In the genomic region with DNA sequence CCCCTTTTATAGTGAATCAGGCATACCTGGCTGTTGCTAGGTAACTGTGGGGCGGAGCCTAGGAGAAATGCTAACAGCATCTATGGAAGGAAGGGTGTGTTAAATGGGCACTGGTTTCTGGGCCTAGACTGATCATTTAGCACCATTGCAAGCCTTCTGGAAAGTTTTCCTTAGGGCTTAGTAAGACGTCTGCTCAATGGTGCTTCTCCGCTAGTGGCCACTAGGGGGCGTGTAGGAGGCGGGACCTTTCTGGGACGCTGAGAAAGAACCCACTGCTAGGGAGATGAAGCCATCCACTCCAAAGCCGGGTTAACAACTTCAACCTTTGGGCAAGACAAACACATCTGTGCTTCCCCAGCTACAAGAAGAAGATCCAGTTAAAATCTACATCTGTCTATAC, we compare ENCODE assay signal across 8 mouse cellular contexts. TPM values are rescaled to one million over a fixed set of nuclear protein-coding genes. Genes with fewer than 3 reads are reported as not detected.
DNase-seq lines count a peak whose midpoint lies in the region; TF ChIP-seq lines count a peak whose summit lies in the region.

No protein-coding gene starts in this region.

- no peak for TF ChIP-seq POLR2A in cerebellum, adult 2 months (IDR thresholded peaks at IDR 0.05; ENCODE audit: borderline replicate concordance, insufficient read depth, low read length)
- no peak for TF ChIP-seq POLR2A in lung, adult 2 months (IDR thresholded peaks at IDR 0.05; ENCODE audit: borderline replicate concordance, extremely low read depth, low read depth, low read length)

- 0 out of 2 replicates have a peak, but pooled peaks cover 3% of the 10 kb centered on the region for H3K4me1 ChIP-seq in cerebellum, adult 2 months (ENCODE audit: control insufficient read depth, insufficient read depth, low read length)
- no peaks in the 10 kb centered on the region; the same call in 1 of the 2 replicates for H3K4me1 ChIP-seq in lung, adult 2 months (ENCODE audit: control insufficient read depth, insufficient read depth, low read length)

- 10% methylated on average over 7 of the region's 7 CpGs for WGBS in cerebellum, adult 2 months
- WGBS in lung, adult 2 months = 6% methylated on average over 7 of the region's 7 CpGs

- H3K4me3 ChIP-seq in cerebellum, adult 2 months (replicated peaks; ENCODE audit: insufficient read depth, low read depth, low read length) = no peak overlapping the region
- no peak overlapping the region for H3K4me3 ChIP-seq in gastrocnemius, adult 2 months
- no peak overlapping the region for H3K4me3 ChIP-seq in lung, adult 2 months (replicated peaks; ENCODE audit: extremely low read depth, low read depth, low read length)

- H3K27ac ChIP-seq in cerebellum, adult 2 months (ENCODE audit: insufficient read depth, low read length) = no peak overlapping the region
- H3K27ac ChIP-seq in gastrocnemius, adult 2 months = peak overlapping the region; percentile 53; the same call in 1 of the 2 replicates

- intact Hi-C loops in gastrocnemius, adult 2 months (cut with DNase I) = loop anchor here (2.0 to 5.0 kb wide), 2 partner anchors 60 to 93 kb away; no protein-coding TSS in a partner anchor

- peak; percentile 87 to 89 for DNase-seq in B cell, adult 2 months
- DNase-seq in Muller cell, postnatal 12 days (ENCODE audit: inconsistent ontology term) = peak; percentile 29
- DNase-seq in cerebellum, adult 2 months = peak; percentile 55 to 63
- peak; percentile 86 for DNase-seq in gastrocnemius, adult 2 months
- peak; percentile 70 to 83 for DNase-seq in kidney, adult 8-10 months
- DNase-seq in lung, adult 2 months = peak; percentile 74
- peak; percentile 69 for DNase-seq in retina, postnatal 1 day
- DNase-seq in urinary bladder, adult 2 months (ENCODE audit: low spot score) = peak; percentile 44

- no peaks in the 10 kb centered on the region for H3K27me3 ChIP-seq in cerebellum, adult 2 months (ENCODE audit: control insufficient read depth, insufficient read depth, low read length)

- peak; percentile 69 for TF ChIP-seq CTCF in cerebellum, adult 2 months (IDR thresholded peaks at IDR 0.05; ENCODE audit: borderline replicate concordance, insufficient read depth, low read depth, low read length)
- TF ChIP-seq CTCF in gastrocnemius, adult 2 months (IDR thresholded peaks at IDR 0.05) = peak; percentile 98
- TF ChIP-seq CTCF in lung, adult 2 months (IDR thresholded peaks at IDR 0.05; ENCODE audit: insufficient read depth, low read length) = peak; percentile 77

RNA-seq across cellular contexts. Expression of a gene that starts 57.6 kb away (rescaled TPM):
- 24.8 and 26.6 TPM in 2 replicates for polyA plus RNA-seq in cerebellum, adult 2 months (2012; rRNA removed)
- 100 to 1,000 TPM; 170 to 181 TPM for total RNA-seq in gastrocnemius, adult 2 months (2021)
- 10.9 and 15.5 TPM in 2 replicates for polyA plus RNA-seq in lung, adult 2 months (2012; rRNA removed)
- polyA plus RNA-seq in urinary bladder, adult 2 months (2012; rRNA removed) = 12.3 and 13.6 TPM in 2 replicates

Comparison
In these comparisons a context has a peak if more than half of its experiments do, and no peak if none do; other contexts are left out.
1. DNase-seq: peak in every context shown above with its lines; median percentile 88 in B cell, adult 2 months; 86 in gastrocnemius, adult 2 months; 76 in kidney, adult 8-10 months; 74 in lung, adult 2 months; 69 in retina, postnatal 1 day; 59 in cerebellum, adult 2 months; 44 in urinary bladder, adult 2 months; 29 in Muller cell, postnatal 12 days.